Mouse (Mus musculus) frontal cortex, postnatal 14 days (tissue): ENCODE measurements around the gene Tarm1.

Experiments
- DNase-seq, 2 experiments: peaks; one replicate each; pipeline ENCODE4 v3.0.0; 2022; ENCODE audit warnings: low spot score in 2 of 2

Tarm1 gene

DNA sequence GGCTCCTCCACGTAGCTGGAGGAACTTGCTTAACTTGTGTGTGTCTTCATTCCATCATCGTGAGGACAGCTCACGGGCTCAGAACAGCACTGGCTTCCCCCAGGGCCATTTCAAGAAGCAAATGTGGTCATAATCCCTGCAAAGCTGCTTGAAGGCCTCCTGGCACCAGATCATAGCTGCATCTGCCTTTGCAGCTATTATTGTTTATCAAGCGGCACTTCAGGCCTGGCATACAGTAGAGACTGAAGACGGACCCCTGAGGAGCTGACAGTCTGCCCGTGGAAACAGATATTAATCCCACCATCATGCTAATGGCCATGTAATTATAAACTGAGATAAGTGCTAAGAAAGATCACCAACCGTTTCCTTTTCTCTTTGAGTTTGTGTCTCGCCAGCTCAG, 61.9 kb downstream of the Tarm1 start:
- DNase-seq = no peak

DNA sequence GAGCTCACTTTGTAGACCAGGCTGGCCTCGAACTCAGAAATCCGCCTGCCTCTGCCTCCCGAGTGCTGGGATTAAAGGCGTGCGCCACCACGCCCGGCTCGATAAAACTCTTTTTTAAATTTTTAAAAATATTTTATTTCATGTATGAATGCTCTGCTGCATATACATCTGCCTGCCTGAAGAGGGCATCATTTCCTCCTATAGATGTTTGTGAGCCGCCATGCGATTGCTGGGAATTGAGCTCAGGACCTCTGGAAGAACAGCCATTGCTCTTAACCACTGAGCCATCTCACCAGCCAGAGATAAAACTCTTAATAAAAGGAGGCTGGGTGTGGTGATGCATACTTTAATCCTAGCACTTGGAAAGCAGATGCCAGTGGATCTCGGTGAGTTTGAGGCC, 62.4 kb downstream of the Tarm1 start:
- DNase-seq = no peak

DNA sequence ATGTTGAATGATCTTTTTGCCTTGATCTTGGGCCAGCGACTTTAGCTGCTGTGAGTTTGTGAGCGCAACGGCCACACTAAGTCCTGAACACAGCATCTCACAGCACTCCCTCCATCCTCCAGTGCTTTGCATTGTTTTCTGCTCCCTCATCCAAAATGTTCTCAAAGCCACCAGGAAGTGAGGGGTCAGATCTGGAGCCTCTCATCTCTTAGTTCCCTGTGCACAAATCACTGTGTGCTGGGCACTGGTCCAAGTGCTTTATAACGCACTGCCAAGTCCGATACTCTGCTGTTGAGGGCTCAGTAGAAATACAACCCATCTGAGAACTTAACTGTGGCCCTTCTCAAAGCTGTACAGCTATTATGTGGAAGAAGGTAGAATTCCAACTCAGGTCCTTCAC, 64.5 kb downstream of the Tarm1 start:
- no peak for DNase-seq
